11 mouse cellular contexts compared by ENCODE assay signal in the genomic region with DNA sequence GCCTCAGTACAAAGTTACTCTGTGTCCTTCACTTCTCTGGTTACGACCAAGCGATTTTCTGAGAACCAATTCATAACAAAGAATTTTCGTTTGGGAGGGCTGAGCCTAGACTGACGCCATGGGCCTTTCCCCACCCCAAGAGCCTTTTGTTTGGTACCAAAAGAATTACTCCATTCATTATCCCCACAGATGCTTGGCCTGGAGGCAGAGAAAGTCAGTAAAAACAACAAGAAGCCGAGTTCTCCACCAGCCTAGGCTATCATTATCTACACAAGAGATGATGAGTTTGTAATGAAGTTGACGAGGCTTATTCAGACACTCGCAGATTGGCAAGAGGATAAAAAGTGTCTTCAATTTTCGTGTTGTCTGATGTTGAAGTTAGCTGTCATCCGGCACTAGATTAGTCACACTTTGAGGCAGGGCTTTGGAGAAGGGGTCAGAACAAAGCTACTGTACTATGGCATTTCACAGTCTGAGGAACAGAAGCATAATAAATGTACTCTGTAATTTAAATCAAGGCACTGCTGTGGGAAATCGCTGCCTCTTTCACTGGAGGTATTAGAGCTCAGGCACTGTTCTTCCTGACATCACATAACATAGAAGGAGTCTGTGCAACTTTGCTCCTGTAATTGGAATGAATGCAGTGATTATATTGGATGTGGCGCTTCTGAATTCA.
DNase-seq lines count a peak whose midpoint lies in the region; ATAC-seq lines count a peak whose summit lies in the region.
"Had no signal": no experiment of that assay in that cellular context is flagged by ENCODE, and none has a peak within 500 bp of the region (broad histone marks: within the 10 kb centered on the region; RNA-seq: fewer than 3 reads in every experiment).

No protein-coding gene starts in this region.

- H3K27me3 ChIP-seq in hindbrain, embryonic 11.5 days (ENCODE audit: control insufficient read depth, insufficient read depth, low read length) = no peaks in the 10 kb centered on the region
- no peaks in the 10 kb centered on the region for H3K27me3 ChIP-seq in midbrain, embryonic 14.5 days (ENCODE audit: control insufficient read depth, insufficient read depth, low read length)
- H3K27me3 ChIP-seq: megakaryocyte, embryonic 14.5 days had no signal

- H3K4me2 ChIP-seq in hindbrain, embryonic 11.5 days (replicated peaks; ENCODE audit: low read depth, low read length) = no peak overlapping the region
- H3K4me2 ChIP-seq in midbrain, embryonic 14.5 days (ENCODE audit: low read length) = peak overlapping the region; percentile 27
- H3K4me2 ChIP-seq: heart, embryonic 11.5 days had no signal

- WGBS in hindbrain, embryonic 11.5 days = 22% methylated on average over 11 of the region's 11 CpGs
- 7% methylated on average over 11 of the region's 11 CpGs for WGBS in midbrain, embryonic 14.5 days

- H3K27ac ChIP-seq in hindbrain, embryonic 11.5 days (ENCODE audit: low read depth, low read length) = peak overlapping the region; percentile 78
- H3K27ac ChIP-seq in midbrain, embryonic 14.5 days (replicated peaks; ENCODE audit: low read depth, low read length) = peak overlapping the region; percentile 21; the same call in 1 of the 2 replicates

- ATAC-seq in hindbrain, embryonic 11.5 days (ENCODE audit: low FRiP score) = peak; percentile 88
- peak; percentile 86 for ATAC-seq in midbrain, embryonic 14.5 days (ENCODE audit: low FRiP score, low TSS enrichment)
- no peak for ATAC-seq in megakaryocyte, adult 5-6 weeks (ENCODE audit: poor library complexity, severe bottlenecking)

- H3K4me3 ChIP-seq in hindbrain, embryonic 11.5 days (ENCODE audit: low read depth, low read length) = no peak overlapping the region
- no peak overlapping the region for H3K4me3 ChIP-seq in midbrain, embryonic 14.5 days (replicated peaks; ENCODE audit: low read depth, low read length)
- H3K4me3 ChIP-seq: megakaryocyte, embryonic 14.5 days had no signal

- no peak overlapping the region; the same call in 1 of the 2 replicates for H3K9ac ChIP-seq in hindbrain, embryonic 11.5 days (ENCODE audit: low read depth, low read length)
- no peak overlapping the region for H3K9ac ChIP-seq in midbrain, embryonic 14.5 days (replicated peaks; ENCODE audit: low read length)

- no peaks in the 10 kb centered on the region for H3K9me3 ChIP-seq in hindbrain, embryonic 11.5 days (ENCODE audit: control insufficient read depth, low read length)
- H3K9me3 ChIP-seq in midbrain, embryonic 14.5 days (ENCODE audit: control insufficient read depth, low read length) = no peaks in the 10 kb centered on the region

- intact Hi-C loops in heart, postnatal 10 days (cut with DNase I) = no loop called here

- no peaks in the 10 kb centered on the region for H3K4me1 ChIP-seq in hindbrain, embryonic 11.5 days (replicated peaks; ENCODE audit: control insufficient read depth, insufficient read depth, low read length)
- peaks cover 19% of the 10 kb centered on the region for H3K4me1 ChIP-seq in midbrain, embryonic 14.5 days (ENCODE audit: control insufficient read depth, insufficient read depth, low read length)
- H3K4me1 ChIP-seq: megakaryocyte, embryonic 14.5 days had no signal

- peak; percentile 86 for DNase-seq in brain, adult 2 months (ENCODE audit: low read depth, low spot score)
- peak; percentile 61 for DNase-seq in embryo, embryonic 11 days
- DNase-seq in hindbrain, embryonic 11.5 days (ENCODE audit: low spot score) = peak; percentile 57
- DNase-seq in midbrain, embryonic 14.5 days = peak; percentile 72
- no peak for DNase-seq in adrenal gland, adult 2 months
- no peak for DNase-seq in right cerebral cortex, adult 2 months (ENCODE audit: low spot score in 2 of 2)
- no peak for DNase-seq in heart, postnatal 10 days
- DNase-seq: cerebellum, adult 11 months had no signal

- no peaks in the 10 kb centered on the region for H3K36me3 ChIP-seq in hindbrain, embryonic 11.5 days (ENCODE audit: control insufficient read depth, insufficient read depth, low read length)
- H3K36me3 ChIP-seq in midbrain, embryonic 14.5 days (ENCODE audit: control insufficient read depth, insufficient read depth, low read length) = no peaks in the 10 kb centered on the region

Comparison
In these comparisons a context has a peak if more than half of its experiments do, and no peak if none do; other contexts are left out.
1. DNase-seq: peak in brain, adult 2 months (single experiment), embryo, embryonic 11 days (single experiment), hindbrain, embryonic 11.5 days (single experiment) and midbrain, embryonic 14.5 days (single experiment); none in adrenal gland, adult 2 months (single experiment), right cerebral cortex, adult 2 months (0 of 2) and heart, postnatal 10 days (0 of 2).